Comparison of ENCODE assay signal across 8 mouse cellular contexts in the genomic region with DNA sequence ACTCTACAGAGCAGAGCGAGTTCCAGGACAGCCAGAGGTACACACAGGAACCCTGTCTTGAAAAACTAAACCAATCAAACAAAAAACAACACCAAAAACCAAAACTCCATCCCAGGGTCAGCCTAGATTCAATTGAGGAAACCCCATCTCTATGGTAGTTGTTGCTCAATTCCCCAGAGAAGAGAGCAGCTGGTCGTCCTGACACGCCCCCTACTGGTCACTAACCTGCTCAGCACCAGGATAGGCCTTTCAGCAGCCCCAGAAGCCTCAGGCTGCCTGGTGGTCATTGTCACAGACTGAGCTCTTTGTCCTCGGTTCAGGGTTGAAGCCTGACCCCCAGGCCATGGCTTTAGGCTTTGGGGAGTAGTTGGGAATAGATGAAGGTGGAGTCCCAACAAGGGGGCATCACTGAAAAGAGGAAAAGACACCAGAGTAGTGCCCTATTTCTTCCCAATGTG. TPM values are rescaled to one million over a fixed set of nuclear protein-coding genes. Genes with fewer than 3 reads are reported as not detected.
DNase-seq lines count a peak whose midpoint lies in the region; ATAC-seq and TF ChIP-seq lines count a peak whose summit lies in the region.

A gene (minus strand): TSS at position 408 of the 458 bp plus-strand sequence.

- H3K36me3 ChIP-seq in intestine, embryonic 14.5 days (ENCODE audit: control insufficient read depth, insufficient read depth, low read length), result no peaks in the 10 kb centered on the region
- H3K36me3 ChIP-seq in limb, embryonic 14.5 days (ENCODE audit: control insufficient read depth, insufficient read depth, low read length), result no peaks in the 10 kb centered on the region
- no peaks in the 10 kb centered on the region for H3K36me3 ChIP-seq in midbrain, embryonic 14.5 days (ENCODE audit: control insufficient read depth, insufficient read depth, low read length)
- H3K36me3 ChIP-seq in stomach, embryonic 16.5 days (ENCODE audit: control insufficient read depth, insufficient read depth, low read length), result no peaks in the 10 kb centered on the region

- peak within 1 kb of the TSS; percentile 84 for H3K27ac ChIP-seq in intestine, embryonic 14.5 days (ENCODE audit: low read depth)
- H3K27ac ChIP-seq in limb, embryonic 14.5 days (replicated peaks; ENCODE audit: low read depth, low read length), result no peak within 1 kb of the TSS
- H3K27ac ChIP-seq in midbrain, embryonic 14.5 days (replicated peaks; ENCODE audit: low read depth, low read length), result peak within 1 kb of the TSS; percentile 45; the same call in 1 of the 2 replicates
- peak within 1 kb of the TSS; percentile 97 for H3K27ac ChIP-seq in stomach, embryonic 16.5 days (ENCODE audit: low read length)

- H3K4me3 ChIP-seq in intestine, embryonic 14.5 days (ENCODE audit: low read depth, low read length), result no peak within 1 kb of the TSS
- H3K4me3 ChIP-seq in limb, embryonic 14.5 days (replicated peaks; ENCODE audit: low read length), result no peak within 1 kb of the TSS
- H3K4me3 ChIP-seq in midbrain, embryonic 14.5 days (replicated peaks; ENCODE audit: low read depth, low read length), result no peak within 1 kb of the TSS
- peak within 1 kb of the TSS; percentile 17; the same call in 1 of the 2 replicates for H3K4me3 ChIP-seq in stomach, embryonic 16.5 days (replicated peaks; ENCODE audit: low read length)

- H3K27me3 ChIP-seq in intestine, embryonic 14.5 days (replicated peaks; ENCODE audit: control insufficient read depth, insufficient read depth, low read length), result no peaks in the 10 kb centered on the region
- H3K27me3 ChIP-seq in limb, embryonic 14.5 days (ENCODE audit: control insufficient read depth, insufficient read depth, low read length), result no peaks in the 10 kb centered on the region
- no peaks in the 10 kb centered on the region for H3K27me3 ChIP-seq in midbrain, embryonic 14.5 days (ENCODE audit: control insufficient read depth, insufficient read depth, low read length)
- no peaks in the 10 kb centered on the region for H3K27me3 ChIP-seq in stomach, embryonic 16.5 days (ENCODE audit: control insufficient read depth, insufficient read depth, low read length)

- DNase-seq in layer of hippocampus, adult 11-12 months (ENCODE audit: low spot score), result peak; percentile 54
- DNase-seq in layer of hippocampus, adult 9-10 months (ENCODE audit: low spot score), result no peak
- DNase-seq in c-Kit-positive CD71-negative TER-119-negative erythroid progenitor cells, embryonic 14.5 days (ENCODE audit: low read depth), result peak; percentile 67
- peak; percentile 34 to 50 for DNase-seq in gastrocnemius, postnatal 4 days (ENCODE audit: low spot score in 2 of 2)
- DNase-seq in intestine, embryonic 14.5 days (ENCODE audit: low spot score), result peak; percentile 65
- DNase-seq in limb, embryonic 14.5 days (ENCODE audit: low spot score), result peak; percentile 64
- DNase-seq in midbrain, embryonic 14.5 days, result peak; percentile 68

- no peaks in the 10 kb centered on the region for H3K9me3 ChIP-seq in intestine, embryonic 14.5 days (ENCODE audit: control insufficient read depth, low read length)
- no peaks in the 10 kb centered on the region for H3K9me3 ChIP-seq in limb, embryonic 14.5 days (ENCODE audit: control insufficient read depth, low read length)
- H3K9me3 ChIP-seq in midbrain, embryonic 14.5 days (ENCODE audit: control insufficient read depth, low read length), result no peaks in the 10 kb centered on the region
- H3K9me3 ChIP-seq in stomach, embryonic 16.5 days (replicated peaks; ENCODE audit: control insufficient read depth, low read length), result no peaks in the 10 kb centered on the region

- ATAC-seq in intestine, embryonic 14.5 days (replicated peaks; ENCODE audit: low FRiP score, low TSS enrichment, low read depth), result no peak
- no peak for ATAC-seq in limb, embryonic 14.5 days (ENCODE audit: low FRiP score, low read depth)
- ATAC-seq in midbrain, embryonic 14.5 days (ENCODE audit: low FRiP score, low TSS enrichment), result no peak
- ATAC-seq in stomach, embryonic 16.5 days (ENCODE audit: insufficient read depth, low FRiP score), result no peak

- H3K4me1 ChIP-seq in intestine, embryonic 14.5 days (replicated peaks; ENCODE audit: control insufficient read depth, insufficient read depth, low read length), result peaks cover 10% of the 10 kb centered on the region; the same call in 1 of the 2 replicates
- peaks cover 7% of the 10 kb centered on the region for H3K4me1 ChIP-seq in limb, embryonic 14.5 days (ENCODE audit: control insufficient read depth, insufficient read depth, low read length)
- H3K4me1 ChIP-seq in midbrain, embryonic 14.5 days (ENCODE audit: control insufficient read depth, insufficient read depth, low read length), result peaks cover 16% of the 10 kb centered on the region
- peaks cover 24% of the 10 kb centered on the region for H3K4me1 ChIP-seq in stomach, embryonic 16.5 days (ENCODE audit: control insufficient read depth, insufficient read depth, low read length)

- no peak for TF ChIP-seq POLR2A in limb, embryonic 14.5 days (IDR thresholded peaks at IDR 0.05; ENCODE audit: borderline replicate concordance, extremely low read depth, insufficient read depth, insufficient read length)

- 37% methylated on average over 4 of the region's 4 CpGs for WGBS in intestine, embryonic 14.5 days
- 27% methylated on average over 4 of the region's 4 CpGs for WGBS in limb, embryonic 14.5 days
- 23% methylated on average over 4 of the region's 4 CpGs for WGBS in midbrain, embryonic 14.5 days
- 25% methylated on average over 4 of the region's 4 CpGs for WGBS in stomach, embryonic 16.5 days

- H3K9ac ChIP-seq in intestine, embryonic 14.5 days (ENCODE audit: low read length), result no peak within 1 kb of the TSS
- H3K9ac ChIP-seq in limb, embryonic 14.5 days (ENCODE audit: low read depth, low read length, severe bottlenecking), result no peak within 1 kb of the TSS
- no peak within 1 kb of the TSS for H3K9ac ChIP-seq in midbrain, embryonic 14.5 days (replicated peaks; ENCODE audit: low read length)
- H3K9ac ChIP-seq in stomach, embryonic 16.5 days (ENCODE audit: low read length), result peak within 1 kb of the TSS; percentile 41

- H3K4me2 ChIP-seq in intestine, embryonic 14.5 days (ENCODE audit: low read length), result 0 out of 2 replicates have a peak within 1 kb of the TSS, but pooled peaks have one; percentile 9
- no peak within 1 kb of the TSS for H3K4me2 ChIP-seq in limb, embryonic 14.5 days (replicated peaks; ENCODE audit: low read depth, low read length, severe bottlenecking)
- H3K4me2 ChIP-seq in midbrain, embryonic 14.5 days (ENCODE audit: low read length), result no peak within 1 kb of the TSS
- H3K4me2 ChIP-seq in stomach, embryonic 16.5 days (ENCODE audit: low read depth, low read length), result peak within 1 kb of the TSS; percentile 7; the same call in 1 of the 2 replicates

RNA-seq across cellular contexts. Expression of the gene that starts here (rescaled TPM):
- total RNA-seq in gastrocnemius, postnatal 4 days (2021), result 10 to 100 TPM; 43.3 to 49.6 TPM
- polyA plus RNA-seq in intestine, embryonic 14.5 days (2014; fragmentation: Nextera tagmentation; extraction: Ambion mirVana), result 207 and 208 TPM in 2 replicates
- polyA plus RNA-seq in limb, embryonic 14.5 days (2012; rRNA removed), result 134 and 144 TPM in 2 replicates
- polyA plus RNA-seq in limb, embryonic 14.5 days (2014; fragmentation: Nextera tagmentation; extraction: Ambion mirVana), result 148 and 157 TPM in 2 replicates
- polyA plus RNA-seq in midbrain, embryonic 14.5 days (2014; fragmentation: Nextera tagmentation; extraction: Ambion mirVana), result 171 and 174 TPM in 2 replicates
- 190 and 195 TPM in 2 replicates for polyA plus RNA-seq in stomach, embryonic 16.5 days (2015; fragmentation: Nextera tagmentation; extraction: Ambion mirVana)

Comparison
In these comparisons a context has a peak if more than half of its experiments do, and no peak if none do; other contexts are left out.
1. H3K4me2 ChIP-seq: peak in intestine, embryonic 14.5 days (single experiment) and stomach, embryonic 16.5 days (single experiment); none in limb, embryonic 14.5 days (single experiment) and midbrain, embryonic 14.5 days (single experiment).